Mouse (Mus musculus) embryo, embryonic 10.5 days (tissue): ENCODE measurements at regions not wholly inside any gene's neighbourhood (a gene's known extent, or its start where the extent isn't known, plus 50 kb on each side); places are given as distances from the start of the nearest gene placed in this dataset.
A peak's percentile ranks its signal among the peaks of the same experiment; 100 is the strongest.
"Not testable (repeated sequence)": the region's sequence is repeated elsewhere in the genome, so short reads cannot be mapped to it uniquely, and the experiment has no call there.

ENCODE experiments used
- DNase-seq: peaks from one replicate; pipeline ENCODE4 v3.0.0-alpha.2; 2015; ENCODE audit warnings: low spot score

DNA sequence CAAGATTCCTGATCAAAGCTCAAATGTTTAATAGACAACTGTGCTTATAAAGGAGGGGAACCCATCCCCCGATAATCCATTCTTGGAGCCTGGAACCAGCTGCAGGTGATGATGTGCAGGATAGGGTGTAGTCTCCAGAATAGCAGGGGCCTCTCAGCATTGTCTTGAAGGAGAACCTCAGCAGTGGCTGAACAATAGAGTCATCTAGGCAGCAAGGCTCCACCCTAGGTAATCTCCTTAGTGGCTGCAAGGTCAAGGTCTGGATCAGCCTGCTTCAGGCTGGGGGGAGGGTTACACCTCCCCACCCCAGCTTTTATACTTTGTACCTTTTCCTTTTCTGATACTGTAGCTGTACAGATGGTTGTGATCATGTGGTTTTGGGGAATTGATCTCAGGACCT is 116.8 kb upstream of the Mettl4 start:
- DNase-seq: no peak

DNA sequence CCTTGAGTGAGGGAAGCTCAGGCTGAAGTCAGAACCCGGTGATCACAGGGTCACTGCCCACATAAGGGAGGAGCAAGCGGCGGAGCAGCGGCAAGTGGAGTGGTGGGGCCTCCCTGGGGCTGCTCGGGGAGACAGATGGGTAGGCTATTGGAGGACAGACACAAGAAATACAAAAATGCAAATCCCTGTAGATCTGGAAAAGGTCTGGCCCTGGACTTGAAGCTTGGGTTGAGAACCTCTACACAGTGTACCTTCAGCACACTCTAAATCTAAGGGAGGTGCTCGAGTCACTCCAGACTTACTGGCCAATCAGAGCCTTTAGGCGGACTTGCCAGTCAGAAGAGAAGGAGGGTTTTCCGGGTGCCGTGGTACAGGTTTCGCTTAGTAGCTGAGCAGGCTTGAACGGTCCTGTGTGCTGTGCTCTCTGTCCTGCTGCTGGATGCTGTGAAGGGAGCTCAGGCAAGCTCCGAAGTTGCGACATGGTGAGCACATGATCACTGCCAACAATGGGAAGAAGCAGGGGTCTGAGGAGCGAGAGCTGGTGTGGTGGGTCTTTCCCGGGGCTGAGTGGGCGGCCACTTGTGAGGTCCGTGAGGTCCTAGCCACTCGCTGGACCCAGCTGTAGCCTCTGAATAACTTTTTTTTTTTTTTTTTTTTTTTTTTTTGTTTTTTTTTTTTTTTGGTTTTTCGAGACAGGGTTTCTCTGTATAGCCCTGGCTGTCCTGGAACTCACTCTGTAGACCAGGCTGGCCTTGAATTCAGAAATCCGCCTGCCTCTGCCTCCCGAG is 114.9 kb upstream of the Mettl4 start:
- peak; percentile 81 for DNase-seq

DNA sequence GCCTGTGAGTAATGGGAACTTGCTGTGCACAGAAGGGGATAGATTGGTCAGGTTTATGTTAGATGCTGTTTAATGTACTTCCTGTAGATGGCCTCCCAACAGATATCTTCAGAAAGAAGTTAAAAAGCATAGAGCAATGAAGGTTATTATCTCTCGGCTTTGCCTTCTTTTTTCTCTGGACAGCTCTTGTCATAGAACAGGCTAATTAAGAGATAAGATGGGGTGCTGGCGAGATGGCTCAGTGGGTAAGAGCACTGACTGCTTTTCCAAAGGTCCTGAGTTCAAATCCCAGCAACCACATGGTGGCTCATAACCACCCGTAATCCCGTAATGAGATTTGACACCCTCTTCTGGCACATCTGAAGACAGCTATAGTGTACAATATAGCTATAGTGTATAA is 104.9 kb upstream of the Mettl4 start:
- DNase-seq: not testable (repeated sequence)

DNA sequence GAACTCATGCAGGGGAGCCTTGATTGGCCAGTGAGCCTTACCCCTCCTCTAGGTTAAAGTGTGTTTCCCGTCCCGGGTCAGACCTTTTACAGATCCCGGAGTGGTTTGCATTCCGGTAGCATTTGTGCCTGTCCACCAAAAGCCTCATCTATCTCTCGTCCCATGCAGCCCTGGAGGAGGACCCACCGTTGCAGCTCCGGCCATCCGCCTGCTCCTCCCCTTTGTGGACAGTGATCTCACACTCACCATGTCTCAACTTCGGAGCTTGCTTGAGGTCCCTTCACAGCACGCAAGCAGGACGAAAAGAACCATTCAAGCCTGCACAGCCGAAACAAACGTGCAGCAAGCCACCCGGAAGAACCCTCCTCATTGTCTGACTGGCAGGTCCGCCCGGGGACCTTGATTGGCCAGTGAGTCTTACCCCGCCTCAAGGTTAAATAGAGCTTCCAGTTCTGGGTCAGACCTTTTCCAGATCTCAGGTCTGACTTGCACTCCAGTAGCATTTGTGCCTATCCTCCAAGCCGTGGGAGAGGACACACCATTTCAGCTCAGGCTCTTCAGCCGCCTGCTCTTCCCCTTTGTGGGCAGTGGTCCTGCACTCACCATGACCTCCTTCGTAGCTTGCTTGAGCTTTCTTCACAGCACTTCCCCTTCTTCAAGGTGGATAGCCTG is 84.8 kb upstream of the Mettl4 start:
- DNase-seq: peak; percentile 90

DNA sequence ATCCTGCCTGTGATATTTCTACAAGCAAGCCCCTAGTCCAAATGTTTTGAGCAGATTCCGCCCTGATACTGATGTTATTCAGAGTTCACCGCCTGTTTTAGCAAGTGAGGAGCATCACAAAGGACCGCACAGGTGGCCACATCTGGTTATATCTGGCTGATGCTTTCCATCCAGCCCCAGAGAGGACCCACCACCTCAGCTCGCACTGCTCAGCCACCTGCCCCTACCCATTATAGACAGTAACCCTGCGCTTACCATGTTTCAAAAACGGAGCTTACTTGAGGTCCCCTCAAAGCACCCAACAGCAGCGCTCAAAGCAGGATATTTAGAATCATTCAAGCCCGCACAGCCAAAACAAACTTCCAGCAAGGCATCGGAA is 84.2 kb upstream of the Mettl4 start:
- not testable (repeated sequence) for DNase-seq

DNA sequence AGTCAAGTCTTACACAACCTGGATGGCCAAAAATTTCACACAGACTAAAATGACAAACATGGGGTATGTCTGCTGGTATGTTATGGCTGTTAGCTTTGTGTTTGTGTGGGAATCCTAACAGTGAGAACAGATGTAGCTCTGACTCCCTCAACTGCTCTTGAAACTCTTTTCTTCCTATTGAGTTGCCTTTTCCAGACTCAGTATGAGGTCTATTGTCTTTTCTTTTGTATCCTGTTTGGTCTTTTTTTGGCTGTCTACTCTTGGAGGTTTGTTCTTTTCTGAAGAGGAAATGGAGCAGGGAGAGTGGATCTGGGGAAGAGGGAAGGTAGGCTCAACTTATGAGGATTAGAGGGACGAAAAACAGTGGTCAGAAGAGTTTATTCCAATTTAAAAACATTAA is 76.6 kb upstream of the Mettl4 start:
- not testable (repeated sequence) for DNase-seq

DNA sequence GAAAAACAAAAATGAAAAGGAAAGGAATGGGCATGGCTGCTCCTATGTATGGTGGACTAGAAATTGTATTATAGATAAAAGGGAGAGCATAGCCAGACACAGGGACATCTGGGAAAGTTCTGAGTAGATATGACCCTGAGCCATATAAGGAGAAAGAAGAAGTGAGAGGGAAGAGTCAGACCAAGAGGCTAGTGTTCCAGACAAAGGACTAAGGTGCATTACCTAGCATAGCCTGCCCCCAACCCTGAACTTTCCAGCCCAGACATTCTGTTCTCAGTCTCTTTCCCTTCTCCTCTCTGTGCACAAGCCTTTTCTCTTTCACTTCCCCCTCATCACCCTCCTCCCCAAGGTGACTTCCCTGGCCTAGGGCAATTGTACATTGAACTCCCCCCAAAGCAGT is 58.9 kb upstream of the Mettl4 start:
- DNase-seq: no peak
